Mouse (Mus musculus): ENCODE measurements at regions not wholly inside any gene's neighbourhood (a gene's known extent, or its start where the extent isn't known, plus 50 kb on each side); places are given as distances from the start of the nearest gene placed in this dataset.

DNA sequence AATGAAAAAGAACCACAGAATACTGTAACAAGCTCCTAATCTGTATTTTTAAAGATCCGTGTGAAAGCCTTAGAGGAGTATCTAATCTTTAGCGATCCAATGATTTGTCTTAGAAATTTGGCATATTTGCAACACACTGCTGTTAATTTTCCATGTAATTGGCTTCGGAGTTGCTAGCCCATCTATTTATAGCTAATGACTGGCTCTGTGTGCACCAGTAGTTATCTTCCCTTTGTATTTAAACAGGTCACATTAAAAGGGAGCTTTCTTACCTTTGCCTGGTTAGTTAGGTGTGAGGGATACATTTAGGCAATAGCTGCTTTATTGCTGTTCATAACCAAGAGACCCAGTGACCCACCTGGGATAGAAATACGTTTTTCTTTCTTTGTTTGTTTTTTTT lies 256.3 kb upstream of the Mme start:
- in situ Hi-C loops (cut with MboI; ENCODE audit: unreplicated experiment in 2 of 2) = no loop called here

DNA sequence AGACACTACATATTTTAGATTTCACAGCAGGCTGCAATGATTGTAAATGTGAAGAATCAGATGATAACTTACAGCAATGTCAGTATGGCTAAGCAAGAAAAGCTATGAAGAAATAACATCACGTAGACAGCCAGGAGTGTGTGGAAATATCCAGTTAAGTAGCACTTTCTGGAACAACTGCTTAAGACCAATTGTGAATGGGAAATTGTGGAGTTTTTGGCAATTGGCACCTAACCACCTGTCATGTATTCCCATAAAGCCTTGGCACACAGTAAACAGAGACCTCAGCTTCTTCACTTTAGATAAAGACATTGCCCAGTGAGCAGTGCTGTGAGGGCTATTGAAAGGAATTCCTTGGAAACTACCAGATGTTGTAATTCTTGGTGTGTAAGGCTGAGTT lies 264.4 kb upstream of the Mme start:
- in situ Hi-C loops (cut with MboI; ENCODE audit: unreplicated experiment in 2 of 2) = no loop called here

DNA sequence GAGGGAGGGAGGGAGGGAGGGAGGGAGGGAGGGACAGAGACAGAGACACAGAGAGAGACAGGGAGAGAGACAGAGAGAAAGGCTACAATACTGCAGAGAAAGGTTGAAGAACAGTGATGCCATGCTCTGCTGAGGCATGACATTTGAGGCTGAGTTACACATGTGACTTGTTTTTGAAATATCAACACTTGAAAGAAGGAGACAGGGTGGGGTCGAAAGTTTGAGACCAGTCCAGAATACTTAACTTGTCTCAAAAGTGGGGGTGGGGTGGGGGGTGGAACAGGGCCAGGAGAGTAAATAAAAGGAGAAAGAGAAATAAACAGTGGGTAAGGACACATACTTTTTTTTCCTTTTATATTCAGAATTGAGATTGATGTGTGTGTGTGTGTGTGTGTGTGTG lies 278.1 kb upstream of the Mme start:
- in situ Hi-C loops (cut with MboI; ENCODE audit: unreplicated experiment in 2 of 2) = no loop called here

DNA sequence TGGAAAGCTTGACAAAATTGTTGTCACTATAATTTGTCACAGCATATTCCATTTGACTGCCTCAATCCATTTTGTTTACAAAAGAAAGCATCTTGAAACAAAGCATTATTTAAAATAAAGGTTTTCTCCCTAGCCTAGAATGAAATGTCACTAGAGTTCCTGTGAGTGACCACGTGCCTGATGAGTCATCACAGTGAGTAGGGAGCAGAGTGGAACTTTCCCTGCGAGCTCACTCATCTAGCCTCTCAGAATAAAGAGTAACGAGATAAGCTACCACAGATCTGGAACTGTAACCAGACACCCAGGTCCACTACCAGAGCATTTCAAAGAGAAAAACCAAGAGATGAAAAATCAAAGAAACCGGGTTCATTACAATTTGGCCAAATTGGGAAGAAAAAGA lies 278.7 kb upstream of the Mme start:
- in situ Hi-C loops (cut with MboI; ENCODE audit: unreplicated experiment in 2 of 2) = no loop called here

DNA sequence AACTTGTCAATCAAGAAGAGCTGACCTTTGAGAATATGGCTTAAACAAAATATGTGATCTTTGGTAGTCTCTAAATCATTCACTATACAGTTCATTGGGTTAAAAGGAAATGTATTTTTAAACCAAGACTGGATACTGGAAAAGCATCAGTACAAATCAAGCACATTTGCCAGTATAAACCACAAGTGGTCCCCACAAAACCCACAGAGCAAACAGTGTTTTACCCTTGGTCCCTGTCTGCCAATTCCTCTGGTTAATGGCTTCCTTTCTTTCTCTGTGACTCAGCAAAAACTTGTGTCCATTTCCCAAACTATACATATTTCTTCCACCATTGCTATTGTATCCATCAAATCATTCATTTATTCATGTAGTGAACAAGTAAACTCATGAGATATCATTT lies 296.0 kb upstream of the Mme start:
- in situ Hi-C loops (cut with MboI; ENCODE audit: unreplicated experiment in 2 of 2) = loop anchor here in 1 of 2 experiments (25.0 kb wide), 1 partner anchor 942 kb away; the partner anchor contains the start of gene Plch1

DNA sequence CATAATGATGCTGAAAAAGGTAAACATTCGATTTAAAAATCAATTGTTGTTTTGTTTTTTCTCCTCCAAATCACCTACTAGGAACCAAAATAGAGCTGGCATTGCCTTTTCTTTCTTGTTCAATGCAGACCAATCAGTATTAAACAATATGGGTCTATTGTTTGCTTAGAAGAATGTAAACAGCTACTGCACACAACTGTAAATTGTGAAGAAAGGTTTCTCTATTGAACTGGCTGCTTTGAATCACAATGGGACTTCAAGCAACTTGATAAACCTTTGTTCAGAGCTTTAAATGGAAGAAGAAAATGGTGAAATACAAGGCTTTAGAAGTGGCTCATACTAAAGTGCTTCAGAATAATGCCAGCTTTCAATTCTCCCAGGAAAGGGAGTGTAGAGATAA lies 302.7 kb upstream of the Mme start:
- in situ Hi-C loops (cut with MboI; ENCODE audit: unreplicated experiment in 2 of 2) = loop anchor here in 1 of 2 experiments (25.0 kb wide), 1 partner anchor 949 kb away; the partner anchor contains the start of gene Plch1

DNA sequence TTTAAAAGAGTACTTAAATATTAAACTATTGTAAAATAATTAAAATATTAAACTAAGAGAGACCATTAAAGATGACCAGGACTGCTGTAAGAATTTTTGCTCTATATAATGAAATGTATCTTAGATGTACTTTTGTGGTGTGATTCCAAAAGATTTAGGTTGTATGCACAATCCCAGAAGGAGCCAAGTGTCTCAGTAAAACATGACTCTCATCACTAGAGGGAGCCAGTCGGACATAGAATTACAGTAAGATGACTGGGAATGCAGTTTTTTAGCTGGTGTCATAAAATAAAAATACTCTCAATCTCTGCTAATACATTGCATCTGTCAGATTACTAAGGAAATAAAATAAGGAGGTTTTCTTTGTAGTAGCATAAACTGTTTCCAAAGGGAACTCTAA lies 316.9 kb upstream of the Mme start:
- in situ Hi-C loops (cut with MboI; ENCODE audit: unreplicated experiment in 2 of 2) = no loop called here

DNA sequence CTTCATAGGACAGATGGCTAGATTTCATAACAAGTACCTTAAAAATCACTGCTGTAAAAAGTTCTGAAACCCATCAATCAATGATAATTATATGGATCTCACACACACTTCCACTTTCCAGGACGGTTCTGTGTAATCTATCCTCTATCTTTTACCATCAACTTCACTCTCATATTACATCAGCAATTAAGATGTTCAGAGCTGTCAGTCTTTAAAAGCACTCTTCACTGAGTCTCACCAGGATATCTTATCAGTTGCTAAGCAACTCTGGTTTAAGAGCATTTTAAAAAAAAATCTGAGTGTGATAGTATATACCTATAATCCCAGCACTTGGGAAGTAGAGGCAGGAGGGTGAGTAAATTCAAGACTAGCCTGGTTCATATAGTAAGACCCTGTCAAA lies 312.0 kb upstream of the Gpr149 start:
- in situ Hi-C loops (cut with MboI; ENCODE audit: unreplicated experiment in 2 of 2) = no loop called here

DNA sequence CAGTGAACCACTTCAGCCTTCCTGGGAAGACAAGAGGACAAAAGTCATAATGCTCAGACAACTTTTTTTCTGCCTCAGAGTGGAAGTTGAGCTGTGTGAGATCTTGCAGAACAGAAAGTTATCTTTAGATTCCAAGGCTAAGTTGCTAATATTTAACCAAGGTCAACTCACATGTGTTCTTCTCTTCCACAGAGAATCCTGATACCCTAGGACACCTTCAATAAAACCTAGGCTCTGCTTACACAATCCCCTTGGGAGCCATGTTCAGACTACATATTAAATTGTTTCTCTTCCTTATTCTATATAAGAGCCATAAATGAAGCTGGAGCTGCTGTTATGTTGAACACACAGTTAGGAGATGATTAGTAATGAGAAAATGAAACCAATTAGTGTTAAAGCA lies 280.2 kb upstream of the Gpr149 start:
- in situ Hi-C loops (cut with MboI; ENCODE audit: unreplicated experiment in 2 of 2) = no loop called here

DNA sequence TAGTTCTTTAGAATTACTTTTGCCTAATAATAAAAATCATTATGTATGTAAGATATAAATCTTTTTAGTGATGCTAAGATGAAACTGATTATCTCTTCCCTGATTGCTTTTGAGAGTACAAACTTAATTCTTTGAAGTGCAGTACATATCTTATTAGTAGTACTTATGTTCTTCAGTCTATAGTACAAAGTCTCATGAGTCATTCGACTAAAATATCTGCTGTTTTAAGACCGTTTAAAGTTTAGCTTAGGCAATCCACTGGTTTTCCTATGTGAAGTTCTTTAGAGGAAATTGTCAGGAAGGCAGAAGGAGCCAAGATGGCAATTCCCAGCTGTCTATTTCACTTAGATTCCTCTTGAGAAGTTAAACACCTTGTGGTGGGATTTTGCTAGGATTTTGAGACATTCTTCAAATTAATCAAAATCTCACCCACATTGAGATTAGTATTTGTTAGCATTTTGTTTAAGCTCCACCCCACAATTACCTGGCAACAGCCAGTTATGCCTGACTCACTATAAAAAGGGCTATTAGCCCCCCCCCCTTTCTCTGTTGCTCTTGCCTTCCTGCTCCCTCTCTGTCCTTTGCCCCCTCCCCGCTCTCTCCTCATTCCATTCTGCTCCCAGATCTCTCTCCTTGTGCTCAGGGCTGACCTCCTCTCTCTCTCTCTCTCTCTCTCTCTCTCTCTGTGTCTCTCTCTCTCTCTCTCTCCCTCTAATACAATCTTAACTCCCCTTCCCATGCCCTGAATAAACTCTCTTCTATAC lies 277.6 kb upstream of the Gpr149 start:
- in situ Hi-C loops (cut with MboI; ENCODE audit: unreplicated experiment in 2 of 2) = no loop called here

DNA sequence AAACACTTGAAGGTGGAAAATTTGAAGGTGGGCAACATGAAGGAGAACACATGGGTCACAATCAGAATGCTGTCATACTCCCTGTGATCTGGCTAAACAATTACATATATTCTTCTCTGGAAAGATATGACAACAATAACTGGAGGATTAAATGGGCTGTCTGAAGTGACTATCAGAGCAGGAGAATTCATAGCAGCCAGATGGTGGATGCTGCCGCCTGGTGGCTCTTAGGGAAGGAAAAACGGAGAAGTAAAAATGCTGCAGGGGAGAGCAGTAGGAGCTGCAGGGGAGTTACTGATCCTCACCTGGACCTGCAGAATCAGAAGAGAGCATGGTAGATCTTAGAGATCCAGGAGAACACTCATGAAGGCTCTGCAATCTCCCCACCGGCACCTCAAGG lies 255.8 kb upstream of the Gpr149 start:
- in situ Hi-C loops (cut with MboI; ENCODE audit: unreplicated experiment in 2 of 2) = no loop called here

DNA sequence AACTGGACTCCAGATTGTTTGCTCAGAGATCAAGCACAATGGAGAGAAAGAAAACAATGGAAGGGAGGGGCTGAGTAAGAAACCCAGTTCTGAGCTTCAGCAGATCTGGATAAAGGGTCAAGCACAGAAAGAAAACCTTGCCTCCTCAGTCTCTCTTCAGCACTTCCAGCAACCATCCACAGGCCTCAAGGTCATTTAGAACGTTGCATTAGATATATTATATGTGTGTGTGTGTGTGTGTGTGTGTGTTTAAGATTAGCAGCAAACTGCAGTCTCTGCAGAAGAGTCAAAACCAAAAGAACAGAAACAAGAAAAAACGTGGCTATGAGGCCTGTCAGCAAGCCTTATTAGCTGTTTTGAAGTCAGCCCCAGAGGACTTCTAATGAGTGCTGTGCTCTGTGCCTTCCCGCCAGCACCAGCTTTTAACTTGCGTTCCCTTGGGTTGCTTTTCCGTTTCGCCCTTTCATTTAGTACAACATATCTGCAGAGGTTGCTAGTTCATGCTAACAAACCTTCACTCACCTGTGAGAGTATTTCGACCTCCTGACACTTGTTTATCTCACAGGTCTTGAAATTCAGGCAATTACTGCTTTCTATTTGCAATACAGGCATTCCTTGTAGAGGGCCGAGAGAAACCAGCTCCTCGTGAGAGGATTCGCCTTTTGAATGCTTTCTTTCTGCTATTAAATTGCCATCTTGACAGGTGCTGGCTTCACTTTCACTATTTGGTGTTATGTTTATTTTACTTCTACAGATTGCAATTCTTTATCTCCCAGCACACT lies 230.9 kb upstream of the Gpr149 start:
- in situ Hi-C loops (cut with MboI; ENCODE audit: unreplicated experiment in 2 of 2) = no loop called here

DNA sequence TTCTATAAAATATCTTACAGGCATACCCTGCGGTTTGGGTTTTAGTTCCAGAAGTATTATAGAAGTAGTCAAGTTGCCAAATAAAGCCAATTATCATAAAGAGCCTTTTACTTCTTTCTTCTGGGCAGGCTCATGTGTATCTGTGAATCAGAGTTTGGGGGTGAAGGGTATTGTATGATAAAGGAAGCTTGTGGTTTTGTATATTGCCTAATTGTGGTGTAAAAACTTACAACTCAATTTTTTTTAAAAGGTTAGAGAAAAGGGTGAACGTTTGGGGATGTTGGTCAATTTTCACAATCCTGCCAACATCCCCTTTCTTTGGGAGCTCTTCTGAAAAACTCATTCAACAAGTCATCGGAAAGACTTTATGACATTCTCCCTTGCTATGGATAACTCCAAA lies 219.0 kb upstream of the Gpr149 start:
- in situ Hi-C loops (cut with MboI; ENCODE audit: unreplicated experiment in 2 of 2) = no loop called here

DNA sequence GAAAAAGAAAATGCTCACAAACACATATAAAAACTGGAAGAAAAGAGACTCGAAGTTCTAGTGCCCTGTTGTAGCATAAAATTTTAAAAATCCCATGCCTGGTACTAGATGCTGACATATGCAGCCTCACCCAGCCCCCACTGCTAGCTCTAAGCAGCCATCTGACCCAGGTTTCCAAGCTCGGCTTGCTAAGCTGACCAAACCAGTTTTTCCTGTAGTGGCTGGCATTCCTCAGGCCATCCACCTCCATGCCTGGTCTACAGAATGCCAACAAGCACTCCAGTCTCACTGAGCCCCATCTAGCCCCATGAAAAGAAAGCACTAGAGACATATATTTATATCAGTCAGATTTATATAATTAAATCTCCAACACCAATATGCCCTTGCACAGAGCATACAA lies 196.1 kb upstream of the Gpr149 start:
- in situ Hi-C loops (cut with MboI; ENCODE audit: unreplicated experiment in 2 of 2) = no loop called here

DNA sequence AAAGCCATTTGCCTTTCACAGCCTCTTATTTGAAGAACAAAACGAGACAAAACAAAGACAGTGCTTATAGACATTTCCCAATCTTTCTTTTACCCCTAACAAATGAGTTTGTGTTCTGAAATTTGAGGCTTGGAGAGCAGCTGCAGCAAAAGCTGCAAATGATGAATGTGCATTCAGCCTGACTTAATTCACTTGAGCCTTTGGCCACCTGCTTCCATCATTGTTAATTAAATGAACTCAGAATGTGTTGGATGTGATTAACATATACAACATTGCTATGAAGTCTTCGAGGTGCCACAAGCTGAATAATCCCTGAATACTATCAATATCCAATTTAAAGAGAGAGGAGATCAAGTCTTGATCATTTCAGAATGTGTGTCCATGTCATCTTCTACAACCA lies 181.3 kb upstream of the Gpr149 start:
- in situ Hi-C loops (cut with MboI; ENCODE audit: unreplicated experiment in 2 of 2) = no loop called here
